Mouse (Mus musculus) WW6 (cell line): ENCODE measurements around the gene Nanp.

ENCODE experiments used
- DNase-seq: peaks from one replicate; pipeline ENCODE4 v3.0.0-alpha.2; 2013; ENCODE audit warnings: low read depth, low spot score

Nanp gene

GRCm38 (mm10) chr2:151039232-151039695 lies at the start of gene Nanp, which contains the start of gene Ninl:
Gene Nanp, minus strand, starts transcription at chr2:151039398.
Gene Ninl, minus strand, starts transcription at chr2:151039382.
- DNase-seq, result peak; percentile 79

- DNase-seq, result no peak
These were observed 17.4 kb upstream of the Nanp start for GRCm38 (mm10) chr2:151056637-151057036.

- no peak for DNase-seq
These were observed 1.2 kb upstream of the Nanp start for GRCm38 (mm10) chr2:151040411-151040810.

GRCm38 (mm10) chr2:151039726-151040125 lies 528 bp upstream of the Nanp start:
- DNase-seq, result no peak

GRCm38 (mm10) chr2:151038811-151039222 lies 381 bp downstream of the Nanp start:
- no peak for DNase-seq

- DNase-seq, result no peak
These were observed 1.2 kb downstream of the Nanp start for GRCm38 (mm10) chr2:151037876-151038552.

- DNase-seq, result no peak
These were observed 1.9 kb downstream of the Nanp start for GRCm38 (mm10) chr2:151037292-151037691.

GRCm38 (mm10) chr2:151036721-151037120 lies 2.5 kb downstream of the Nanp start:
- no peak for DNase-seq

- DNase-seq, result no peak
These were observed 4.8 kb downstream of the Nanp start for GRCm38 (mm10) chr2:151034435-151034834.

GRCm38 (mm10) chr2:151021158-151021557 lies 18.0 kb downstream of the Nanp start:
- no peak for DNase-seq

- no peak for DNase-seq
These were observed 23.9 kb downstream of the Nanp start for GRCm38 (mm10) chr2:151015316-151015715.

GRCm38 (mm10) chr2:151011273-151011672 lies 27.9 kb downstream of the Nanp start:
- DNase-seq, result no peak

GRCm38 (mm10) chr2:151009515-151010085 lies 29.6 kb downstream of the Nanp start:
- no peak for DNase-seq

- DNase-seq, result no peak
These were observed 30.2 kb downstream of the Nanp start for GRCm38 (mm10) chr2:151008939-151009509.

GRCm38 (mm10) chr2:151008517-151008932 lies 30.7 kb downstream of the Nanp start:
- no peak for DNase-seq

GRCm38 (mm10) chr2:151008006-151008405 lies 31.2 kb downstream of the Nanp start:
- no peak for DNase-seq

- DNase-seq, result no peak
These were observed 32.8 kb downstream of the Nanp start for GRCm38 (mm10) chr2:151006281-151006945.

- DNase-seq, result no peak
These were observed 34.8 kb downstream of the Nanp start for GRCm38 (mm10) chr2:151004390-151004789.

- DNase-seq, result no peak
These were observed 35.4 kb downstream of the Nanp start for GRCm38 (mm10) chr2:151003796-151004195.

- no peak for DNase-seq
These were observed 37.5 kb downstream of the Nanp start for GRCm38 (mm10) chr2:151001619-151002175.

- DNase-seq, result no peak
These were observed 38.6 kb downstream of the Nanp start for GRCm38 (mm10) chr2:151000402-151001178.
